Mouse (Mus musculus) liver, embryonic 12.5 days (tissue): ENCODE results near the gene Zfp280c. TPM values are rescaled to one million over a fixed set of nuclear protein-coding genes. Genes with fewer than 3 reads are reported as not detected.

Experiments
- ATAC-seq: fragments of 200-750 bp; cut with Nextera tagmentation; 2 replicates; pipeline ENCODE4 v1.8.0; 2017; ENCODE audit warnings: moderate number of reproducible peaks, mild to moderate bottlenecking, moderate library complexity
- H3K27ac ChIP-seq: fragments of 300-500 bp; sonication (generic); 2 replicates; pipeline ENCODE4 v1.5.1; 2016; ENCODE audit warnings: mild to moderate bottlenecking
- H3K27me3 ChIP-seq: fragments of 300-500 bp; sonication (generic); replicated peaks from 2 replicates; pipeline ENCODE4 v1.6.1; 2016; ENCODE audit warnings: mild to moderate bottlenecking, moderate library complexity
- H3K36me3 ChIP-seq: fragments of 300-500 bp; sonication (generic); 2 replicates; pipeline ENCODE4 v1.6.1; 2016; ENCODE audit warnings: mild to moderate bottlenecking, moderate library complexity
- H3K4me1 ChIP-seq: fragments of 300-500 bp; sonication (generic); 2 replicates; pipeline ENCODE4 v1.6.1; 2016
- H3K4me2 ChIP-seq: fragments of 300-500 bp; sonication (generic); 2 replicates; pipeline ENCODE4 v1.6.1; 2016; ENCODE audit warnings: mild to moderate bottlenecking, moderate library complexity
- H3K4me3 ChIP-seq: fragments of 300-500 bp; sonication (generic); 2 replicates; pipeline ENCODE4 v1.5.1; 2016; ENCODE audit warnings: mild to moderate bottlenecking, moderate library complexity
- H3K9ac ChIP-seq: fragments of 300-500 bp; sonication (generic); 2 replicates; pipeline ENCODE4 v1.6.1; 2016; ENCODE audit warnings: mild to moderate bottlenecking, moderate library complexity
- H3K9me3 ChIP-seq: fragments of 300-500 bp; sonication (generic); replicated peaks from 2 replicates; pipeline ENCODE4 v1.6.1; 2016; ENCODE audit warnings: mild to moderate bottlenecking, moderate library complexity
- WGBS: fragments of 180-500 bp; shearing (Covaris S2); methylation state at CpG from one replicate; pipeline ENCODE4 v1.1.7; 2016; ENCODE audit not compliant: insufficient replicate concordance; 5-methylcytosine and 5-hydroxymethylcytosine counted together
- polyA plus RNA-seq: library from polyadenylated mRNA; unstranded; fragments of >200 nt; fragmentation: Nextera tagmentation; extraction: Ambion mirVana; gene quantifications from 2 replicates; pipeline ENCODE4 v1.2.1, GENCODE M21; 2016

Gene Zfp280c
- polyA plus RNA-seq, 1 experiment from 2014 or later, result 5.5 TPM

DNA sequence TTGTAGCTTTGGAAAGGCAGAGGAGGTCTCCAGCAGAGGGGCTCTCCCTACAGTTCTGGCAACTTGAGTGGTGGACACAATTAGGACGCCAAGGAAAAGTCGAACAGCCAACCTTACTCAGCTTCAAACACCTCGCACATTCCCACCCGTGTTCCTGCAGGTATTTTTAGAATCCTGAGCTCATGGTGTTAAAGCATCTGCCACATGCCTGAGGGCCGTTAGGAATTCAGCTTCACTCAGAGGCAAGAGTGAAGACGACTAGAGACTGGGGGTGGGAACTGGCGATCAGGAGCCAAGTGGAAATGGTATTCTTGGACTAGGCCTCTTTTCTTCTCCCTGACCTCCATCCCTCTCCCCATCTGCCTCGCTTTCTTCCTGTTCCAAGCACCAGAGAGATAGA is 68.4 kb downstream of the Zfp280c start:
- WGBS, result 45% methylated on average over 8 of the region's 8 CpGs
- H3K36me3 ChIP-seq, result no peaks in the 10 kb centered on the region
- no peaks in the 10 kb centered on the region for H3K4me1 ChIP-seq
- no peak overlapping the region for H3K27ac ChIP-seq
- H3K9ac ChIP-seq, result no peak overlapping the region
- no peak for ATAC-seq
- no peaks in the 10 kb centered on the region for H3K27me3 ChIP-seq
- H3K9me3 ChIP-seq, result no peaks in the 10 kb centered on the region
- H3K4me3 ChIP-seq, result no peak overlapping the region
- H3K4me2 ChIP-seq, result no peak overlapping the region

DNA sequence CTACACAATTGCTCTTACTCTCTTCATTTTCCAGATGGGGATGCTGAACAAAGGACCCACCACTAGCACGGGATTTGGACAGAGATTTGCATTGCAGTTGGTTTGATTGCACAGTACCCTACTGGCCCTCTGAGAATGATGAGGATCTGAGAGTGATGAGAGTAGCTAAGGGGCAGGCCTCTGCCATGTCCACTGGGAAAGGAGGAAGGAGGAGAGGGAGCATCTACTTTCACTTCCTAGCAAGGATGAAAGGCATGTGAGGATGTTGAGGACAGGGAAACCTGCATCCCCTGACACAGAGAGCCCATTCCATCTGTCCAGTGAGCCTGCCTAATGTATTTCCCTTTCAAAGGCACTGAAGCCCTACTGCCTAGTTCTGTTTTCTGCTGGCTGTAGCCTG is 69.0 kb downstream of the Zfp280c start:
- Histone ChIP-seq H3K4me3 (no peak overlapping the region), H3K9ac (no peak overlapping the region), H3K27me3 (peaks cover 4% of the 10 kb centered on the region; the same call in 1 of the 2 replicates), H3K4me2 (no peak overlapping the region), H3K9me3 (no peaks in the 10 kb centered on the region), H3K27ac (no peak overlapping the region), H3K4me1 (no peaks in the 10 kb centered on the region), H3K36me3 (no peaks in the 10 kb centered on the region)
- WGBS, result 44% methylated on average over 1 of the region's 1 CpGs
- ATAC-seq, result no peak

DNA sequence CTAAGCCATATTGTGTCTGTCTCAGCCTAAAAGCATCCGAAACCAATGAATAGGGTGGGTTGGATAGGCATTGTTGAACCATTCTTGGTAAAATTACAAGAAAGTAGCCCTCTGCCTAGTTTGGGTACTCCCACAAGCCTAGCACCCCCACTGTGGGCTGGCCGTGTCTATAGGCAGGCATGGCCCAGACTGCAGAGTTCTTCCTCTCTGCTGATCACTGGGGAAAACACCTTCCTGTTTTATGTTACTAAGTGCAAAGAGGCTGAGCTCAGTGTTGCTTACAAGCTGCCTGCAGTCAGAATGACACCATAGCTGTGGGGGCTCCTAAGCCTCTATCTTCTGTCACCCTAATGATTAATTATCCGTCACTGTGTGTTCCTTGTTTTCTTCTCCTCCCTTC is 70.8 kb downstream of the Zfp280c start:
- 0 out of 2 replicates have a peak, but pooled peaks cover 3% of the 10 kb centered on the region for H3K4me1 ChIP-seq
- H3K4me2 ChIP-seq, result no peak overlapping the region
- no peak overlapping the region for H3K27ac ChIP-seq
- no peaks in the 10 kb centered on the region for H3K36me3 ChIP-seq
- no peak overlapping the region for H3K9ac ChIP-seq
- H3K4me3 ChIP-seq, result no peak overlapping the region
- H3K9me3 ChIP-seq, result no peaks in the 10 kb centered on the region
- no peak for ATAC-seq
- peaks cover 22% of the 10 kb centered on the region for H3K27me3 ChIP-seq
- 40% methylated on average over 3 of the region's 3 CpGs for WGBS

DNA sequence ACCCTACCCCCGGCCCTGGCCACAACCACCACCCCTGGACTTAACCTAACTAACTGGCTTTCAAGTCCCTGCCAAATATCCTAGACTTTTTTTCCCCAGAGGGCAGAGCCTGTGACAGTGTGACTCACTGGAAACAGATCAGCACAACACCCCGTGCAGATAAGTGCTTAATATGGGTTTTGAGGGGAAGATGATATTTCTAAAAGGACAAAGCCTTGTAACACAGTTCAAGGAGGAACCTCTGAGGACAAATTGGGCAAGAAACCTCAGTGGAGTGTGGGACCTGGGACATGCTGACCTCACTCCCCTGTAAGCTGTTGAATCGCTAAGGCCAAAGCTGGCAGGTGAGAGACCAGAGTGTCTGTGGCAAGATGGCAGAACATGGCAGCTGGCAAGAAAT is 72.7 kb downstream of the Zfp280c start:
- 0 out of 2 replicates have a peak, but pooled peaks cover 3% of the 10 kb centered on the region for H3K4me1 ChIP-seq
- H3K27ac ChIP-seq, result no peak overlapping the region
- H3K36me3 ChIP-seq, result no peaks in the 10 kb centered on the region
- no peak overlapping the region for H3K4me3 ChIP-seq
- WGBS, result 63% methylated on average over 2 of the region's 3 CpGs
- H3K27me3 ChIP-seq, result peaks cover 26% of the 10 kb centered on the region
- no peaks in the 10 kb centered on the region for H3K9me3 ChIP-seq
- H3K4me2 ChIP-seq, result no peak overlapping the region
- no peak overlapping the region for H3K9ac ChIP-seq
- ATAC-seq, result no peak

DNA sequence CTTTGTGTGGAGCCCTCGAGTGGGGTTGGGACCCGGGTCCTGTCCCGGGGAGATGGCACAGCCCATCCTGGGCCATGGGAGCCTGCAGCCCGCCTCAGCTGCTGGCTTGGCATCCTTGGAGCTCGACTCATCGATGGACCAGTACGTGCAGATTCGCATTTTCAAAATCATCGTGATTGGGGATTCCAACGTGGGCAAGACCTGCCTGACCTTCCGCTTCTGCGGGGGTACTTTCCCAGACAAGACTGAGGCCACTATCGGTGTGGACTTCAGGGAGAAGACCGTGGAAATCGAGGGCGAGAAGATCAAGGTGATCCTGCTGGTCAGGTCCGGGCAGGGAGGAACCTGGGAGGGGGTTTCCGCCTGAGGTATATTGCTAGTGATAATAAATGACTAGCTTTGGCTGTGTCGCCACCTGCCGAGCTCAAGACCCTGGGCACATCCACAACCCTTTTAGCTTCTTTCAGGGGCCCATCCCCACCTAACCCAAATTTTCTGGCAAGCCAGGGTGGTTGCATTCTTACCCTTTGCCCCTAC is 74.7 kb downstream of the Zfp280c start:
- no peak for ATAC-seq
- Histone ChIP-seq H3K4me1 (0 out of 2 replicates have a peak, but pooled peaks cover 3% of the 10 kb centered on the region), H3K9me3 (no peaks in the 10 kb centered on the region), H3K4me3 (peak overlapping the region; percentile 40), H3K27me3 (peaks cover 26% of the 10 kb centered on the region), H3K36me3 (no peaks in the 10 kb centered on the region), H3K9ac (peak overlapping the region; percentile 27; the same call in 1 of the 2 replicates), H3K4me2 (peak overlapping the region; percentile 67), H3K27ac (no peak overlapping the region)
- 15% methylated on average over 20 of the region's 20 CpGs for WGBS

DNA sequence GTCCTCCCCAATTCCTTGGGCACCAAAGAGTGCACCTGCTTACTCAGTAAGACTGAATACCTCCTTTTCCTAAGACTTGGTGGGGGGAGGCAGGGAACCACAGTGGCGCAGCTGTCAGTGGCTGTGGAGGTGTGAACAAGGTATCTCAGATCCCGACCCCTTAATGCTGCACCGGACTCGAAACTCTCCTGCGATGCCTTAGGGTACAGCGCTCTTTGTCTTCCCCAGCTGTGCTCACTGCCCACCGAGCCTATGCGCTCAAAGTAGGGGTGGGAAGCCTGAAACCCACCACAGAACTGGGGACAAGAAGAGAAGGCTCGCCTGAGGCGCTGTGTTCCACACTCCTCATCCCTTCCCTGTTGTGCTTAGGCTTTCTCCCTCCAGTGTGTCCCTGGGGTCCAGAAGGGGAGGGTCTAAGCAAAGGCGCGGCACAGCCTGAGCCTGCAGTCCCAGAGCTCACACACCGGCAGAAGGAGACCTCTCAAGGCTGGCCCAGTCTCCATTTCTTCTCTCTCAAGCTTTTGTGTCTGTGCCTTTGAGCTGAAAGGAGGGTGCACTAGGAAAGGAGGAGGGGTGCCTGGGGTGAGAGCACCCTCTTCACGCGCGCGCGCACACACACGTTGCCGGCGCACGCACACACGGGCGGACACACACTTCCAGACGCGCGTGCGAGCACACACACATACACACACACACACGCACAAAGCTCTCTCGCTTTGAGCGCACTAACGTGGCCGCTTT is 75.3 kb downstream of the Zfp280c start, which contains the start of gene Rab33a:
Gene Rab33a, plus strand, starts transcription at position 478 of the 741 bp plus-strand sequence.
- Histone ChIP-seq H3K9me3 (no peaks in the 10 kb centered on the region), H3K9ac (peak within 1 kb of the TSS; percentile 27; the same call in 1 of the 2 replicates), H3K36me3 (no peaks in the 10 kb centered on the region), H3K27me3 (peaks cover 26% of the 10 kb centered on the region), H3K4me2 (peak within 1 kb of the TSS; percentile 67), H3K4me3 (peak within 1 kb of the TSS; percentile 40), H3K27ac (no peak within 1 kb of the TSS), H3K4me1 (0 out of 2 replicates have a peak, but pooled peaks cover 8% of the 10 kb centered on the region)
- ATAC-seq, result peak; percentile 49; the same call in 1 of the 2 replicates
- 12% methylated on average over 33 of the region's 33 CpGs for WGBS

DNA sequence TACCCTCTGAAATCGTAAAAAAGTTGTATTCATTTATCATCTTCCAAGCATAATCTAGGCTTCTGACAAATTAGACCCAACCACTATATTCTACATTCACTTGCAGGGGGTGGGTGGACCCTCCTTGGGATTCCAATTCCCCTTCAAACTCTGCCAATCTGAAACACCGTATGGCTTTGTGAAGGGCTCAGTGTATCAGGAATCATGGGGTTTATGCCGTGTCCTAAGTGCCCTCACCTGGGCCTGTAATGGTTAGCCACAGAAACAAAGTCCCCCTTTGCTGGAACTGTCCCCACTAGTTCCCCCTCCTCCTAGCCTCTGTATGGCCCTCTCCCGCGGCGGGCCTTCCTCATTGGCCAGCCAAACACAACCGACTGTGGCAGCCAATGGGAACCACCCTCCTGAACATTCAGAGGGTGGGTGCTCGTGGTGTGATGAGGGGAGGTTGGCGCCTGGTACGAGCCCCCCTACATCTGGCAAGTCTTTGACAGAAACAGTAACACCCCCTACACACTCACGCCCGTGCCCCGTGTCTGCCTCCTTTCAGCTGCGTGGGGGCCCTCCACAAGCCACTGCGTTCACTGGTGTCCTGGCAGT is 76.0 kb downstream of the Zfp280c start:
- Histone ChIP-seq H3K4me3 (peak overlapping the region; percentile 40), H3K4me1 (0 out of 2 replicates have a peak, but pooled peaks cover 8% of the 10 kb centered on the region), H3K27ac (no peak overlapping the region), H3K9ac (no peak overlapping the region), H3K36me3 (no peaks in the 10 kb centered on the region), H3K27me3 (peaks cover 26% of the 10 kb centered on the region), H3K4me2 (peak overlapping the region; percentile 67), H3K9me3 (no peaks in the 10 kb centered on the region)
- ATAC-seq, result peak; percentile 42; the same call in 1 of the 2 replicates
- WGBS, result 32% methylated on average over 15 of the region's 15 CpGs

DNA sequence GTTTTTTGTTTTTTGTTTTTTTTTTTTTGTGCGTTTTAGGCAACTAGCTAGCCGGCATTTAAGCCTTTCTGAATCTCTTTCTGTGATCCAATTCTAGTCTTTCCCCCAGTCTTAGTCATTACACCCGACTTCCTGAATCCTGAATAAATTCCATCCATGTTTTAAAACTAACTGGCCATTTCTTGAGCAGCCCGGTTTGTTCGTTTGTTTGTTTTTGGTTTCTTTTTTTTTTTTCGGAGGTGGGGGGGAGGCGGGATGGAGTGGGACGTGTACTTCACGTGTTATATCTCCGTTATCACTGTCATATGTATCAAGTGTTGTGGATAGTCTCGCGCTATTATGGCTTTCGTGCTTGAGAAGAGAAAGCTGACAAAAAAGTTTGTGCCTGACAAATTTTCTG is 80.5 kb downstream of the Zfp280c start:
- H3K4me1 ChIP-seq, result peaks cover 14% of the 10 kb centered on the region
- H3K9me3 ChIP-seq, result no peaks in the 10 kb centered on the region
- WGBS, result 12% methylated on average over 13 of the region's 13 CpGs
- H3K27me3 ChIP-seq, result peaks cover 7% of the 10 kb centered on the region
- H3K9ac ChIP-seq, result peak overlapping the region; percentile 57; the same call in 1 of the 2 replicates
- H3K27ac ChIP-seq, result 0 out of 2 replicates have a peak overlapping the region, but pooled peaks have one; percentile 45
- H3K36me3 ChIP-seq, result peaks cover 4% of the 10 kb centered on the region; the same call in 1 of the 2 replicates
- peak overlapping the region; percentile 69 for H3K4me2 ChIP-seq
- no peak for ATAC-seq
- H3K4me3 ChIP-seq, result peak overlapping the region; percentile 68

DNA sequence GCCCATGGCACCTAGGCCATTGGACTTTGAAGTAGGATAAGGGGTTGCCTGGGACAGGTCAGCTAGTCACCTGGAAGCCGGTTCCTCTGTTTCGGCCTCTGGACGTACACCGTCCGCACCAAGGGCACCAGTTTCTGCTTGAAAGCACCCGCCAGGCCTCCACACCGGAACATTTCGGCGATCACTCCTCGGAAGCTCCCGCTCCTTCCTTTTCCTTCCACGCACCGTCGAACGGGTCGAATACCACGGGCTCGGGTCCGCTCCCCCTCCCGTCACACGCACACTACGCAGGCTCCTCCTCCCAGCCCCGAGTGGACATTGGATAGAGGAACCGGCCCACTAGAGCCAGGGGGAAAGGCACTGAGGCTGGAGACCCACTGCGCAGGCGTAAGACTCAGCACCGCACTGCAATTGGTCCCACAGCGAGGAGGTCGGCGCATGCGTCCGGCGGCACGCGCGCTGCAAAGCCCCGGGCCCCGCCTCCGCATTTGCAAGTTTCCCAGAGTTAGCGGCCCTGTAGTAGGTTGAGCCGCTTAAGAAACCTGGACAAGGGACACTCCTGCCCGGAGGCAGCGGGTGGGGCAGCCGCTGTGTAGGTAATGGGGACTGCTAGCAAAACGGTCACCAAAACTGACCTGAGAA is 81.0 kb downstream of the Zfp280c start, which contains the start of gene Aifm1:
Gene Aifm1, minus strand, starts transcription at position 398 of the 642 bp plus-strand sequence.
- Histone ChIP-seq H3K4me1 (peaks cover 11% of the 10 kb centered on the region), H3K36me3 (peaks cover 4% of the 10 kb centered on the region; the same call in 1 of the 2 replicates), H3K9me3 (no peaks in the 10 kb centered on the region), H3K27ac (peak within 1 kb of the TSS; percentile 71; the same call in 1 of the 2 replicates), H3K4me2 (peak within 1 kb of the TSS; percentile 69), H3K9ac (peak within 1 kb of the TSS; percentile 74), H3K4me3 (peak within 1 kb of the TSS; percentile 68), H3K27me3 (peaks cover 2% of the 10 kb centered on the region)
- WGBS, result 3% methylated on average over 44 of the region's 45 CpGs
- peak; percentile 98 for ATAC-seq

DNA sequence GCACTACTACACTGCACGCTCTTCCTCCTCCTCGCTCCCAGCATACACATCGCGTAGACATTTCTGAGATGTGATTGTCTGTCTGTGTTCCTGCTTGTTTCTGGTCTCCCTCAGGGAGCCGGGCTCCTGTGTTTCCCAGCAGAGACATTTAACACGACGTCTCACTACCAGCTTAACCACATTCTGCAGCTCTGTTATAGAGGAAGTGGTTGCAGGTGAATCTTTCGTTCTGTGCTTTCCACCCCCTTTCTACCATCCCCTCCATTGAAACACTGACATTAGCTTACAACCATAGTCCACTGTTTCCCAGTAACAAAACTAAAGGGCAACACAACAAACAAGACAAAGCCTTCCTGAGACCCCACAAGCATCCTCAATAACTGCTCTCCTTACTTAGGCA is 100.5 kb downstream of the Zfp280c start:
- Histone ChIP-seq H3K9me3 (no peaks in the 10 kb centered on the region), H3K9ac (no peak overlapping the region), H3K4me3 (no peak overlapping the region), H3K27ac (no peak overlapping the region), H3K36me3 (peaks cover 56% of the 10 kb centered on the region), H3K4me1 (no peaks in the 10 kb centered on the region), H3K4me2 (no peak overlapping the region), H3K27me3 (no peaks in the 10 kb centered on the region)
- no peak for ATAC-seq
- WGBS, result 75% methylated on average over 8 of the region's 8 CpGs
